8 mouse cellular contexts compared by ENCODE assay signal in genomic region chr9:54069204-54069603, GRCm38 (mm10). TPM values are rescaled to one million over a fixed set of nuclear protein-coding genes. Genes with fewer than 3 reads are reported as not detected.
DNase-seq lines count a peak whose midpoint lies in the region; ATAC-seq lines count a peak whose summit lies in the region.

No protein-coding gene starts in this region.

- no peak for ATAC-seq in embryonic facial prominence, embryonic 12.5 days (ENCODE audit: insufficient number of reproducible peaks, insufficient read depth, low FRiP score, low TSS enrichment)
- ATAC-seq in intestine, embryonic 15.5 days = peak; percentile 52
- ATAC-seq in midbrain, embryonic 16.5 days = no peak

- H3K9me3 ChIP-seq in embryonic facial prominence, embryonic 12.5 days = no peaks in the 10 kb centered on the region
- no peaks in the 10 kb centered on the region for H3K9me3 ChIP-seq in intestine, embryonic 15.5 days
- H3K9me3 ChIP-seq in midbrain, embryonic 16.5 days (replicated peaks; ENCODE audit: control insufficient read depth, low read length, poor library complexity, severe bottlenecking) = no peaks in the 10 kb centered on the region

- no peaks in the 10 kb centered on the region for H3K36me3 ChIP-seq in embryonic facial prominence, embryonic 12.5 days
- H3K36me3 ChIP-seq in intestine, embryonic 15.5 days = no peaks in the 10 kb centered on the region
- no peaks in the 10 kb centered on the region for H3K36me3 ChIP-seq in midbrain, embryonic 16.5 days (ENCODE audit: control insufficient read depth, insufficient read depth, low read length)

- peak; percentile 47 for DNase-seq in kidney, adult 9 months
- no peak for DNase-seq in kidney, postnatal 4 days
- no peak for DNase-seq in thymus, adult 18-20 months
- DNase-seq in thymus, postnatal 4 days = no peak
- DNase-seq in frontal cortex, postnatal 36 days (ENCODE audit: low spot score in 2 of 2) = no peak

- H3K27ac ChIP-seq in embryonic facial prominence, embryonic 12.5 days = no peak overlapping the region
- no peak overlapping the region for H3K27ac ChIP-seq in intestine, embryonic 15.5 days
- no peak overlapping the region for H3K27ac ChIP-seq in midbrain, embryonic 16.5 days (ENCODE audit: low read length)

- peaks cover 32% of the 10 kb centered on the region for H3K27me3 ChIP-seq in embryonic facial prominence, embryonic 12.5 days
- H3K27me3 ChIP-seq in intestine, embryonic 15.5 days (replicated peaks) = peaks cover 27% of the 10 kb centered on the region
- peaks cover 11% of the 10 kb centered on the region; the same call in 1 of the 2 replicates for H3K27me3 ChIP-seq in midbrain, embryonic 16.5 days (ENCODE audit: control insufficient read depth, insufficient read depth, low read depth, low read length)

- H3K4me3 ChIP-seq in embryonic facial prominence, embryonic 12.5 days = peak overlapping the region; percentile 55
- peak overlapping the region; percentile 50 for H3K4me3 ChIP-seq in intestine, embryonic 15.5 days (replicated peaks)
- peak overlapping the region; percentile 57 for H3K4me3 ChIP-seq in midbrain, embryonic 16.5 days (ENCODE audit: low read depth, low read length)

- peaks cover 12% of the 10 kb centered on the region; the same call in 1 of the 2 replicates for H3K4me1 ChIP-seq in embryonic facial prominence, embryonic 12.5 days
- H3K4me1 ChIP-seq in intestine, embryonic 15.5 days (replicated peaks) = peaks cover 10% of the 10 kb centered on the region
- peaks cover 9% of the 10 kb centered on the region for H3K4me1 ChIP-seq in midbrain, embryonic 16.5 days (ENCODE audit: control insufficient read depth, insufficient read depth, low read length)

- H3K9ac ChIP-seq in embryonic facial prominence, embryonic 12.5 days = no peak overlapping the region
- peak overlapping the region; percentile 50; the same call in 1 of the 2 replicates for H3K9ac ChIP-seq in intestine, embryonic 15.5 days
- H3K9ac ChIP-seq in midbrain, embryonic 16.5 days (ENCODE audit: low read depth, low read length) = no peak overlapping the region

- WGBS in embryonic facial prominence, embryonic 12.5 days = 49% methylated on average over 5 of the region's 5 CpGs
- WGBS in intestine, embryonic 15.5 days = 40% methylated on average over 5 of the region's 5 CpGs
- 51% methylated on average over 5 of the region's 5 CpGs for WGBS in midbrain, embryonic 16.5 days

- H3K4me2 ChIP-seq in embryonic facial prominence, embryonic 12.5 days (replicated peaks) = peak overlapping the region; percentile 100
- H3K4me2 ChIP-seq in intestine, embryonic 15.5 days (replicated peaks) = peak overlapping the region; percentile 97
- H3K4me2 ChIP-seq in midbrain, embryonic 16.5 days (ENCODE audit: low read length) = peak overlapping the region; percentile 99

RNA-seq across cellular contexts. Expression of gene Tnfaip8l3, which starts 1.0 kb away (rescaled TPM):
- 0.26 and 0.31 TPM in 2 replicates for polyA plus RNA-seq in embryonic facial prominence, embryonic 12.5 days (2016; fragmentation: Nextera tagmentation; extraction: Ambion mirVana)
- 0.14 and 0.31 TPM in 2 replicates for polyA plus RNA-seq in intestine, embryonic 15.5 days (2015; fragmentation: Nextera tagmentation; extraction: Ambion mirVana)
- polyA plus RNA-seq in midbrain, embryonic 16.5 days (2015; fragmentation: Nextera tagmentation; extraction: Ambion mirVana) = 0.40 and 1.0 TPM in 2 replicates
